Mouse (Mus musculus): Measurements from ENCODE around the gene Tbca.

Tbca gene

GRCm38 (mm10) chr13:94788771-94789649 lies at the start of gene Tbca:
TSS of gene Tbca (plus strand) at chr13:94788910.
- DNase-seq (ENCODE audit: low read depth, low spot score): peak; percentile 69

- no peak for DNase-seq (ENCODE audit: low read depth, low spot score)
These were observed 43.5 kb upstream of the Tbca start for GRCm38 (mm10) chr13:94745176-94745575.

DNA sequence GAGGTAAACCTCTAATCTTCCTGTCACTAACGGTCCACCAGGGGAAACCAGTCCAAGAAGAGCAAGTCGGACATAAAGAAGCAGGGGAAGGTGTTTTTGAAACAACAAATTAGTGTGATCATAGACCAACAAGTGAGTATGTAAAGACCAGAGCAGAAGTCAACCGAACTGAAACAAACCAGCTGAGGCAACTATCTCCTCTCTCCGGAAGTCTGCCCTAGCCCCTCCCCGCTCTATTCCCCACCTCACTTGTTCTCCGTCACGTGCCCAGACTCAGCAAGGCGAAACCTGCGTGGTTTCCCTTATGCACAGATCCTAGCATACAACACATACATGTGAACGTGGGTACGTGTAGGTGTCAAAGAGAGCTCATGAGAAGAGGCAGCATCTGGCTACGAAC lies 22.9 kb upstream of the Tbca start:
- DNase-seq (ENCODE audit: low read depth, low spot score): no peak

GRCm38 (mm10) chr13:94768460-94769154 lies 20.1 kb upstream of the Tbca start:
- no peak for DNase-seq (ENCODE audit: low read depth, low spot score)

GRCm38 (mm10) chr13:94769155-94769470 lies 19.6 kb upstream of the Tbca start:
- no peak for DNase-seq (ENCODE audit: low read depth, low spot score)

- peak; percentile 28 for DNase-seq (ENCODE audit: low read depth, low spot score)
These were observed 1.8 kb upstream of the Tbca start for GRCm38 (mm10) chr13:94786866-94787265.

GRCm38 (mm10) chr13:94794689-94795088 lies 6.0 kb downstream of the Tbca start:
- DNase-seq (ENCODE audit: low read depth, low spot score): no peak

- no peak for DNase-seq (ENCODE audit: low read depth, low spot score)
These were observed 14.9 kb downstream of the Tbca start for GRCm38 (mm10) chr13:94803480-94804057.

GRCm38 (mm10) chr13:94806315-94807179 lies 17.8 kb downstream of the Tbca start:
- DNase-seq (ENCODE audit: low read depth, low spot score): no peak

GRCm38 (mm10) chr13:94808596-94808995 lies 19.9 kb downstream of the Tbca start:
- DNase-seq (ENCODE audit: low read depth, low spot score): peak; percentile 49

DNA sequence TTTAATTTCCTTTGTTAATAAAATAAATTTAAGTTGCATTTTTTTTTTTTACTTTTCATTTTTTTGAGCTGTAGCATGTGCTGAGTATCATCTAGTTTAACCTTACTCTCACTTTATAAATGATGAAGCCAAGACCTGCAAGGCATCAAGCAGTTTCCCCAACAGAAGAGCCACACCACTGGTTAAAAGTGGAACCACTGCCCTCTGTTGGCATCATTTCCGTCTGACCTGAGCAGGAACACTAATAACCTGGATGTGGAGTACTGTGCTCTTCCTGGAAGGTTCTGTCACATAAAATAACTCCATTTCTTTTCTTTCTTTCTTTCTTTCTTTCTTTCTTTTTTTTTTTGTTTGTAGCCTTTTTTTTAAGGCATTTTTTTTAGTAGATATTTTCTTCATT lies 21.0 kb downstream of the Tbca start:
- no peak for DNase-seq (ENCODE audit: low read depth, low spot score)

GRCm38 (mm10) chr13:94811451-94811850 lies 22.7 kb downstream of the Tbca start:
- DNase-seq (ENCODE audit: low read depth, low spot score): no peak

DNA sequence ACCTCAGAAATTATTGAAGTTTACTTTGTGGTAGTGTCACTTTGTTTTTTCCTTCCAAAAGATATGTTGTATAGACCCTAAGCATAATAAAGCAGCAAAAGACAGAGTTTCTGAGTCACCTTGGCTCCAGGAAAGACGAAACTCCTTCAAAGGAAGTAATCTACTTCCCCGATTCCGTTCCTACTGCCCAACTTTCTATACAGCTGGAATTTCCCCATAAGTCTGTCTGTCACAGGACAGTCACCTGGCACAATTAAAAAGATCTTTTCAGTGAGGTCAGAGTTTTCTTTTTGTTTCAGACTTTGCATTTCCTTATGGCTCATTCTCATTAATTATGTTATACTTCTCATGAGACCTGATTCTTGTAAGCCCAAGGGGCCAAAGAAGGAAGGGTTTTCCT lies 25.1 kb downstream of the Tbca start:
- no peak for DNase-seq (ENCODE audit: low read depth, low spot score)

- no peak for DNase-seq (ENCODE audit: low read depth, low spot score)
These were observed 31.8 kb downstream of the Tbca start for GRCm38 (mm10) chr13:94820516-94820915.

DNA sequence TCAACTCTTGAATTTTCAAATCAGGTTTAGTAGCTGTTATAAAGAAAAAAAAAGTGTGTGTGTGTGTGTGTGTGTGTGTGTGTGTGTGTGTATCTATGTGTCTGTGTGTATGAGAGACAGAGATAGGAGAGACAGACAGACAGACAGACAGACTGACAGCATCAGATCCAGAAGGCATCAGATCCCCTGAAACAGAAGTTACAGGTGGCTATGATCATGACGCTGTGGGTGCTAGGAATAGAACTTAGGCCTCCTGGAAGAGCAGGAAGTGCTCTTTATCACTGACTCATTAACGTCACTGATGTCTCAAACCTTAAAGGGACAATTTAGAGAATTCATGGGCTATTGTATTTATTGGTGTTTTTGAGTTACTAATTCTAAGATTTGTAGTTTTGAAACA lies 32.2 kb downstream of the Tbca start:
- DNase-seq (ENCODE audit: low read depth, low spot score): no peak

GRCm38 (mm10) chr13:94826389-94826788 lies 37.7 kb downstream of the Tbca start:
- no peak for DNase-seq (ENCODE audit: low read depth, low spot score)

DNA sequence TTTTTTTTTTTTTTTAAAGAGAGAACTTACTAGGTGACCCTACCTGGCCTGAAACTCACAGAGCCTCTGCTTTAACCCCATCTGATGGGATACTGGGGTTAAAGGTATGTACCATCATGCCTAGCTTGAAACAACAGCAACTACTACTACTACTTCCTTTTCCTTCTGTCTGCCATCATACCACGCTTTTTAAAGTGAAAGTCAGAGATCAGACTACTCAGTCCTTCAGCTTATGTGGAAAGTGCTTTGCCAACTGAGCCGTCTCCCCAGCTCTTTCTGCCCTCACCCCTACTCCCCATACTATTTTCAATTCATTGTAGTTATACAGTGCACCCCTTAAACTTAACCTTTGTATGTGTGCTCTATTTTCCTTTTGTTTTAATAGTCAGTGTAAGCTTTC lies 38.3 kb downstream of the Tbca start:
- DNase-seq (ENCODE audit: low read depth, low spot score): no peak

GRCm38 (mm10) chr13:94827847-94828246 lies 39.1 kb downstream of the Tbca start:
- no peak for DNase-seq (ENCODE audit: low read depth, low spot score)

GRCm38 (mm10) chr13:94838047-94838720 lies 49.5 kb downstream of the Tbca start:
- DNase-seq (ENCODE audit: low read depth, low spot score): no peak

DNA sequence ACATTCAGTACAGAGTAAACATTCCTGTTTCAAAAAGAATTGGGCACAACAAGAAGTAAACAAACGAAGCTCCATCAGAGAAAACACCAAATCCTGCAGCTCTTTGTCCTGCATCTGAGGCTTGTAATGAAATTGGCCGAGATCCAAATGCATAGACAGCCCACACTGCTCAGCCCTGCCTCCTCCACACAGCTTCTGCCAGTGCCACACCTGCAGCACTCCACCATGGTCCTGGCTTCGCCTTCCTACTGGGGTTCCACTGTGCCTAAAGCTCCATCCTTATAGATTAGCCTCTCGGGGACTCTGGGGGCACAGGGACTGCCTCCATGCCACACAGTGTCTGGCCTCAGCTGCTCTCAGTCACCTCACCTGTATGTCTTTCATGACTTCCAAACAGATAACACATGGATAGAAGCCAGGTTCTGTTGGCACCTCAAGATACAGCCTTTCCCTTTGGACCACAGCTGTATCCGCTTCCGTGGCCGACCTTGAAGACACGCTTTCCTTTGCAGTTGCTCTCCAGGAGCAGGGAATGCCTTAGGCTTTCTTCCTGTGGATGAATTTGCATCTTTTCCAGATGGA lies 50.1 kb downstream of the Tbca start:
- no peak for DNase-seq (ENCODE audit: low read depth, low spot score)

DNA sequence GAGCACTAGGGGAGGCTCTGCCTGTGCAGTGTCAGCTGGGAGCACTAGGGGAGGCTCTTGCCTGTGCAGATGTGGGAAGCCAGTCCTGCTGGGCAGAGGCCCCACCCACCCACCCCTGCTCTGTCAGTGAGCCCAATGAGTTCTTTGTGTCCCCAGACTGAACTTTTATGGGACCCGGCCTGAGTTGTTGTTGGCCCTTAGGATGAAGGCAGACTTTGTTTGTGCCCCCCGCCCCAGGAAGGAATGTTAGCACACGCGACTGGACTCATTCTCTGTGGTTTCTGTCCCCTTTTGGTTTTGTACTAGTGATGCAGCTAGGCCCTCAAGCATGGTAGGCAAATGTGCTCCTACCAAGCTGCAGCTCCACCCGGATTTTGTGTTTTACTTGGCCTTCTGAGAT lies 54.5 kb downstream of the Tbca start:
- no peak for DNase-seq (ENCODE audit: low read depth, low spot score)
